Mouse (Mus musculus): ENCODE results near the gene 4931414P19Rik.

DNA sequence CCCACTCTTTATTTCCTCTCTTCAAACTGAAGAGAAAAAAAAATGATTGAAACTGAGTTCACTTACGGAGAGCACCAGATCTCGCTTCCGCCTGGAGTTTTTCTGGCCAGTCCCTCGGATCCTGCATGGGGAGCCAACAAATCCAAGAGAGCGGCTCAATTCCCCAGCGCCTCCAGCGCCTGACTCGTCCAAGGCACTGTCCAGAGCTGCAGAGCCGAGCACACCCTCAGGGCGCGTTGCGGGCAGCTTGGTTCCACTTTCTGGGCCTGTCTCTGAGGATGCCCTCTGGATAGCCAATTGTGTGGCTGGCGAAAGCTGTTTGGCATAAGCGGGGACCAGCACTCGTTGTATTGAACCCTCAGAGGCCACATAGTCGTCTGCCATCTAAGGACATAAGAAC, 14.7 kb downstream of the 4931414P19Rik start:
- TF ChIP-seq POLR2A (IDR thresholded peaks at IDR 0.05; ENCODE audit: insufficient read depth, low read depth, low read length) (no peak), CTCF (IDR thresholded peaks at IDR 0.05; ENCODE audit: insufficient read depth, low read depth, low read length) (no peak)

All from olfactory bulb, adult 2 months (tissue).